Mouse (Mus musculus): ENCODE measurements around the gene N4bp3. TPM values are rescaled to one million over a fixed set of nuclear protein-coding genes. Genes with fewer than 3 reads are reported as not detected.

Gene N4bp3
- total RNA-seq, 2 experiments from 2014 or later, result 8.7 to 12.2 TPM

DNA sequence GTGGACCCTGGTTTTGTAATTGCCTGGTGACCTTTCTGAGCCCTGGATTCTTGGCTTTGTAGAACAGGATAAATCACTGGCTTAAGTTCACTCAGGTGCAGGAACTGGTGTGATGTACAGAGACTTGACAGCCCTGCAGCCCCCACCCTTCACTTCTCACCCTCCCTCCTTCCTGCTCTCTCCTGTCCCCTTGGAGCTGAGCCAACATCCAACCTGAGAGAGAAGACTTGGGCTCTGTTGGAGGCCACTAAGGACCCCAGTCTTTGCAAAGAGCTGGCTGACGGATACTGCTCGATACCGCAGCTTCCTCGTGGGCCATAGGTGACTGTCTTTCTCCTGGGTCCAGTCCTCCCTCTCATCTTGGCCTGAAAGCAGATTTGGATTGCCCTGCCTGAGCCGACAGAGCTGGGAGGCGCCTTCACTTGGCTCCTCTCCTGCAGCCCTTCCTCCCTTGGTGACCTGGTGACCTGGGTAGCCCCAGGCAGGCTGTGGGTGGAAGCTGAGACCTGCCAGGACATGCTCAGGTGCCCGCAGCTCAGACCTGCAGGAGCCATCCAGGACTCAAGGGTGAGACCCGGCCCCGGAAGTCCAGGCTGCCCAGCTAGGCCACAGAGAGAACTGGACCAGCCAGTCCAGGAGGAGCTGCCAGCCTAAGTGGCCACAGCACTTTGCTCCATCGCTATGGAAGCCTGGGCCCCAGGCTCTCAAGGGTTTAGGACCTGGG lies 6.3 kb upstream of the N4bp3 start:
- no peak for DNase-seq
- intact Hi-C loops (cut with DNase I; ENCODE audit: low total_unique reads), result no loop called here

- no peak for DNase-seq
- intact Hi-C loops (cut with DNase I; ENCODE audit: low total_unique reads), result no loop called here
These were observed 4.2 kb upstream of the N4bp3 start for GRCm38 (mm10) chr11:51654891-51655290.

- intact Hi-C loops (cut with DNase I; ENCODE audit: low total_unique reads), result no loop called here
- no peak for DNase-seq
These were observed 3.1 kb upstream of the N4bp3 start for GRCm38 (mm10) chr11:51653736-51654135.

DNA sequence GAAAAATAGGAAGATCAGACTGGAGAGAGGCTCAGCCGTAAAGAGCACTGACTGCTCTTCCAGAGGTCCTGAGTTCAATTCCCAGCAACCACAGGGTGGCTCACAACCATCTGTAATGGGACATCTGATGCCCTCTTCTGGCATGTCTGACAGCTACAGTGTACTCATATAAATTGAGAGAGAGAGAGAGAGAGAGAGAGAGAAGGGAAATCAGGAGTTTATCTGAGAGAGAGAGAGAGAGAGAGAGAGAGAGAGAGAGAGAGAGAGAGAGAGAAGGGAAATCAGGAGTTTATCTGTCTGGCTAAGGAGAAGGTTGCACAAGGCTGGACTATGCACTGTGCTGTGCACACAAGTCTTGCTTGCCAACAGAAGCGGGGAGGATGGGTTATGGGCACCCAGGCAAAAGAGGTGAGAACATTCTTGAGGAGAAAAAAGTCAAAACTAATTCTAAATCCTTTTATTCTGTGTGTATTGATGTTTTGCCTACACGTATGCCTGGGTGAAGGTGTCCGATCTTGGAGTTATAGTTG lies 2.3 kb upstream of the N4bp3 start:
- intact Hi-C loops (cut with DNase I; ENCODE audit: low total_unique reads), result no loop called here
- DNase-seq, result no peak

GRCm38 (mm10) chr11:51650261-51650660 lies 381 bp downstream of the N4bp3 start:
- DNase-seq, result no peak
- intact Hi-C loops (cut with DNase I; ENCODE audit: low total_unique reads), result no loop called here

DNA sequence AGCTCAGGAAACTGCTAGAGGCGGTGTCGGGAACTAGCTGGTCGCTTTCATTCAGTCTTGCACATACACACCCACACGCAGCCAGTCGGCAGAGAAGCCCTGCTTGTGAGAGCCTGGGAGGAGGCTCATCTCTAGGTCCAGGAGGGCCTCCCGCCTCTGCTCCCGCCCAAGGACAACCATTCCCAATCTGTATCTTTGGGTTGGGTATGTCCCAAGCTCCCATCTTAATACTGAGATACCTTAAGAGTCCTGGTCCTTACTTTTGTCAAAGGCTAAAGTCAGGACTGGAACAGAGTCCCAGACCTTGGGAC lies 798 bp downstream of the N4bp3 start:
- no peak for DNase-seq
- intact Hi-C loops (cut with DNase I; ENCODE audit: low total_unique reads), result no loop called here

DNA sequence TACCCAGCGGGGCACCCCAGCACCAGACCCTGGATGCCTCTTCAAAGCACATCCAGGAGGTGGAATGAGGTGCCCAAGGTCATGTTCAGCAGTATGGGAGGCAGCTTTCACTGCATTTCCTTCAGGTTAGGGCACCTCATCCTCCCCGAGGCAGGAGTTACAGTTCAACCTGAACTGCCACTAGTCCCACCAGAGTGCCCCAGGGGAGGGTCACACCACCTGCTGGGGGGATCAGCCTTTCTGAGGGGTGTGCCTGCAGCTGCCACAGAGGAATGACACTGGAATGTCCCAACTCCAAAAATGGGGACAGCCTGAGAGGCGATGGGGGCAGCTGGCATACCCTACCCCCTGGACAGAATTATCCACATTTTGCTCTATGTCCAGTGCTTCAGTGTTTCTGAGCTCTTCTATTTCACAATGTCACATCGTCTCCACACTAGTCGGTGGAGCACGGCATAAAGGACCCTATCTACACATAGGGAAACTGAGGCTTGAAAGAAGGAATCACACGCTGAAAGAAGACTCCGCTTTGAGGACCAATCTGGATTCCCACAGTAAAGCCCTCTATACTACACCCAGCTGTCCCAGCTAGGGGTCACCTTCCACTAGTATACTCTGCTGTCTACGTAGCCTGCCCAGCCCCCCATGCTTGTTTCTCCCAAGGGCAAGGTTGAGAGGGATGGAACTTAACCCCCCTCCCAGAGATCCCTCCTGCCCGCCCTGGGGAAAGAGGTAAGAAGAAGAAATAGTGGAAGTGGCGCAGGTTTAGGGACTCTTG lies 1.3 kb downstream of the N4bp3 start:
- no peak for DNase-seq
- intact Hi-C loops (cut with DNase I; ENCODE audit: low total_unique reads), result no loop called here

GRCm38 (mm10) chr11:51648566-51648965 lies 2.1 kb downstream of the N4bp3 start:
- no peak for DNase-seq
- intact Hi-C loops (cut with DNase I; ENCODE audit: low total_unique reads), result no loop called here

DNA sequence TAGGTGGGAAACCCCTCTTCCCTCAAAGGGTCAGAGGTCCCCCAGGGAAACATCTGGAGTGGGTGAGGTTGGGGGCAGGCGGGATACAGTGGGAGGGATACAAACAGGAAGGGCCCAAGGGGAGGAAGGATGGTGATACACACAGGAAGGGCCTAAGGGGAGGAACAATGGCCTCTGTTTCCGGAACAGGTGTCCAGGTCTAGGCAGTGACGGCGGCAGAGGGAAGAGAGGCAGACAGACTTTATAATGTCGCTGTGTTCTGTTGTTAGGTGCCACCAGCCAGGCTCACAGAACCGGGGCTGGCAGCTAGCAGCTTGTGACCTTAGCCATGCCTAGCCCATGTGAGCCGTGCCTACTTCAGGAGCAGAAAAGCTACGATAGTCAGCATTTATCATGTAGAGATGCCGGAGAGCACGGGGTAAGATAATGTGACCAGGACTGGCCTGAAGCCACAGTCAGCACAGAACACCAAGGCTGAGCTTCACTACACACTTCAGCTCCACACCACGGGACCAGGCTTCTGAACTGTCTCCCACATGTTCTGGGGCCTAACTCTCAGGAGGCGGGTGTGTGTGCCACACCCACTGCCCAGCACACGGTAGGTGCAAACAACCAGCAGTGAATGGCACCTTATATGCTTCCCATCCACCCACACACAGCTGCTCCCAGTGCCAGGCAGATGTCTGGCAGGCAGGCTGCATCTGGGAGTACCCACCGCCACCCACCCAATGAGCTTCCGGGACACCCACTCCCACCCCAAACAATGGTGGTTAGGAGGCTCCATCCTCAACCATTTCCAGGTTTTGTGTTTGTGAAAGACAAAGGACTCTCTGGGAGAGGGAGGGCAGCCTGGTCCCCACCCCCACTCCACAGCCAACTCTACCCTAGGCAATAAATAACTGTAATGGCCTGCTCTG lies 3.6 kb downstream of the N4bp3 start:
- intact Hi-C loops (cut with DNase I; ENCODE audit: low total_unique reads), result no loop called here

DNA sequence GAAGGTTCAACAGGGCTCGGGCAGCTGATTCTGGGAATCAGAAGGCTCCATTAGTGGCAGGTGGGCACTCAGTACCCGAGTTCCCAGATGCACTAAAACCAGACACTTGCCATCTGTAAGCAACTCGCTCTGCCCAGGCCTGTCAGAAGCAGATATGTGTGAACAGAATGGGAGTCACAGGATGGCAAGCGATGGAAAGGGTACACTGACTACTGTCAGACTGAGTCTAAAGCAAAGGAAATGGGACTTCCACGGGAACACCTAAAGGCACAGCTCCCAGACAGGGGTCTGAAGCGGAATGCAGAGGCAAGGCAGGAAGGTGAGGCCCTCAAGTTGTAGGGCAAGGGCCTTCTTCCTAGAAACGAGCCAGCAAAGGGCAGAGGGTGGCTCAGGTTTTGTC lies 4.4 kb downstream of the N4bp3 start:
- DNase-seq, result no peak
- intact Hi-C loops (cut with DNase I; ENCODE audit: low total_unique reads), result no loop called here

More for the DNA sequence above, 3.6 kb downstream of the N4bp3 start:
- DNase-seq, result no peak

DNA sequence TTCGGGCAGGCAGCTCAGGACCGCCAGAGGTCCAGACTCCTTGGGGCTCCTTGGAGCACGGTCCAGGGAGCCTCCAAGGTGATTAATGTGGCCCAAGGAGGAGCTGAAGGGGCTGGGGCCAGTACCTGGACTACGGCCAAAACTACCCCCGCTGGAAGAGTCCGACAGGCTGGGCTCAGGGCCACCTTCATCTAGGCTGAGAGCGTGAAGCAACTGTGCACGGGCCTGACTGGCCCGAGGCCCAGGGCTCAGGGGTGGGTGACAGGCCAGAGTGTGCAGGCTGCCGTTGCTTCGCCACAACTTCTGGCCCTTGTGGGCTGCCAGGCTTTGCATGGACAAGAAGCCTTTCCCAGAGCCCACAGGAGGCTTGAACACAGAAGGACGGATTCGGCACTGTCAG lies 5.3 kb downstream of the N4bp3 start:
- DNase-seq, result no peak
- intact Hi-C loops (cut with DNase I; ENCODE audit: low total_unique reads), result no loop called here

- intact Hi-C loops (cut with DNase I; ENCODE audit: low total_unique reads), result no loop called here
- no peak for DNase-seq
These were observed 6.4 kb downstream of the N4bp3 start for GRCm38 (mm10) chr11:51644217-51644616.

DNA sequence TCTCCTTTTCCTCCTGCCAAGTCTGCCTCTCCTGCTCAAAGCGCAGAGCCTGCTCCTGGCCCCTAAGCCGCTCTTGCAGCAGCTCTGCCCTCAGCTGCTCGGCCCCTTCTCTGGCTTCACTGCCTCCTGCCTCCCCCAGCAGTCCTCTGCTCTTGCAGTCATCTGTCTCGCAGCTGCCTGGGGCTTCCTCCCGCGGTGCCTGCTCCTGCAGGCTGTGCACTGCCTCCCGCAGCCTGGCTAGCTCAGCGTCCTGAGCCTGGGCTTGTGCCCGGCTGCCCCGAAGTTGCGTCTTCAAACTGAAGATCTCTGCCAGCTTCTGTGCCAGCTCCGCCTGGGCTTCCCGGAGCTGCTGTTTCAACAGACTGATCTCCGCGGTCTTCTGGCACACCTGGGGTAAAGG lies 6.9 kb downstream of the N4bp3 start:
- intact Hi-C loops (cut with DNase I; ENCODE audit: low total_unique reads), result no loop called here
- peak; percentile 53 for DNase-seq

GRCm38 (mm10) chr11:51643202-51643601 lies 7.4 kb downstream of the N4bp3 start:
- intact Hi-C loops (cut with DNase I; ENCODE audit: low total_unique reads), result no loop called here
- no peak for DNase-seq

GRCm38 (mm10) chr11:51640748-51641147 lies 9.9 kb downstream of the N4bp3 start:
- intact Hi-C loops (cut with DNase I; ENCODE audit: low total_unique reads), result no loop called here
- no peak for DNase-seq

DNA sequence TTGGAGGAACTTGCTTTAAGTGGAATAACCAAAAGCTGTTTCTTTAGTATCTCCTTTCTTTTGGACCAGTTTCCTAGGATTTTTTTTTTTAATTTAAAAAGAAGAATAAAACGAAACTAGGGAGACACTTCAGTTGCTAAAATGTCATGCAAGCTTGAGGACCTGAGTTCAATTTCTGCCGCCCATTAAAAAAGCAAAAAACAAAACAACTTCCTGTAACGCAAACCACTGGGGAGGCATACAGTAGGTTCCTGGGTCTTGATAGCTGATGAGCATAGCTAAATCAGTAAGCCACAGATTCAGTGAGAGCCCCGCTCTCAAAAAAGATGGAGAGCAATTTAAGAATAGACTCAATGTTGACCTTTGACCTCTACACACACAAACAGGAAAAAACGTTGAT lies 12.1 kb downstream of the N4bp3 start:
- DNase-seq, result no peak
- intact Hi-C loops (cut with DNase I; ENCODE audit: low total_unique reads), result no loop called here

DNA sequence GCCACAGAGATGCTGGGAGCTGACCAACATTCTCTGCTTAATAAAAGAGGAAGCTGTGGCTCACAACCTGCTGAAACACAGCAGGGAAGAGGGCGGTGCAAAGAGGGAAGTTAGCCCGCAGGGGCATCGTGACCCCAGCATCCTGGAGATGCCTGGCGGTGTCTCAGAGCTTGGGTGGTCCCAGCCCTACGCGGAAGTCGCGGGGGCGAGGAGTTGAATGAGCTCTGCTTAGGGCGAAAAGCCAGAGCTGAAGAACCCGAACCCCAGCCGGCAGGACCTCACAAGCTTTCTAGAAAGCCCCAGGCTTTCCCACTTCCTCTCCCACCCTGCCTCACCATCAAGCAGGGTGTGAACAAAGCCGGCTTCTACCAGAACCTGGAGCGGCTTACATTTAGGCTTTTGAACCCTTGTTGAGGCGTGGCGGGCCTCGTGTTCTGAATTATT lies 12.6 kb downstream of the N4bp3 start:
- intact Hi-C loops (cut with DNase I; ENCODE audit: low total_unique reads), result no loop called here
- DNase-seq, result no peak

GRCm38 (mm10) chr11:51636323-51636684 lies 14.3 kb downstream of the N4bp3 start:
- intact Hi-C loops (cut with DNase I; ENCODE audit: low total_unique reads), result no loop called here
- no peak for DNase-seq

DNA sequence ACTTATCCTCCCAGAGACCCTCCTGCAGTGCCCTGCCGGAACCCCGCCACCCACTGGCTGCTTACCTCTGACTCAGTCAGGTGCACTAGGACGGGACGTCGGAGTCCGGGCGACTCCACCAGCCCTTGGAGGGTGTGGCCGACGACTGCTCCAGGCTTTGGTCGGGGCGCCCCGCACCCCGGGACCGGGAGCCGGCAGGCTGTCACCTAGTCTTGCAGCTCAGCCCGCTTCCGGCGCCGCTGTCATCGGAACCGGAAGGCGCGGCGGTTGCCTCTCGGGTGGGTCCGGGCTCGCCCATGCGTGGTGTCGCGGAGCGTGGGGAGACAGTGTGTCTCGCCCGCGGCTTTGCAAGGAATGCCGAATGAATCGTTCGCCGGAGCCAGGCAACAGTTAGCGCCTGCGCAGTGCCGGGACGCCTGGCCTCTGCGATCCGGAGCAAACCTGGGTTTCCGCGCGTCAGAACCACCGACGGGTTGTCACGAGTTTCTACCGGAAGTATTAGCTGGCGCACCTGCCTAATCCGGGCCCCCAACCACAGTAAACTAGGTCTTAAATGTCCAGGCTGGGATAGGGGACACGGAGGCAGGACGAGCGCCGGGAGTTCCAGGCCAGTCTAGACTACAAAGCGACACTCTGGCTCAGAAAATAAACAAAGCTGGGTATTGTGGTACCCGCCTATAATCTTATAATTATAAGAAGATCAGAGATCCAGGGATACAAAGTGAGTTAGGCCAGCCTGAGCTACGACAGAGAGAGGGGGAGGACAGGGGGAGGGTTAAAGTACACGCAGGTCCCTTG lies 14.9 kb downstream of the N4bp3 start, which contains the start of gene Rmnd5b:
Rmnd5b (minus strand) TSS at position 372 of the 798 bp plus-strand sequence.
- DNase-seq, result peak; percentile 91
- intact Hi-C loops (cut with DNase I; ENCODE audit: low total_unique reads), result no loop called here
